Mouse (Mus musculus) myocyte (in vitro differentiated cells): ENCODE measurements around the gene 2310033P09Rik.

Source experiments
- CEBPB ChIP-seq: IDR thresholded peaks from 2 replicates; pipeline ENCODE4 v1.6.1; 2011; ENCODE audit warnings: mild to moderate bottlenecking, moderate library complexity; ENCODE audit not compliant: poor library complexity, insufficient read depth, severe bottlenecking
- MAX ChIP-seq: IDR thresholded peaks from one replicate; pipeline ENCODE4 v1.6.1; 2011; ENCODE audit warnings: low read depth, mild to moderate bottlenecking, control low read depth
- MYOG ChIP-seq, 3 experiments: IDR thresholded peaks; one replicate each; pipeline ENCODE4 v1.6.1; 2011; ENCODE audit warnings: control low read depth in 2 of 3, low read depth in 2 of 3, mild to moderate bottlenecking in 2 of 3; ENCODE audit not compliant: insufficient read length in 2 of 3, control insufficient read depth in 1 of 3, insufficient read depth in 1 of 3
- POLR2A ChIP-seq: IDR thresholded peaks from one replicate; pipeline ENCODE4 v1.6.1; 2011; ENCODE audit warnings: low read depth, mild to moderate bottlenecking, control low read depth, moderate library complexity; ENCODE audit not compliant: insufficient read length
- POLR2AphosphoS2 ChIP-seq: IDR thresholded peaks from one replicate; pipeline ENCODE4 v1.6.1; 2011; ENCODE audit warnings: low read depth, control low read depth; ENCODE audit not compliant: insufficient read length
- REST ChIP-seq: IDR thresholded peaks from one replicate; pipeline ENCODE4 v1.6.1; 2011; ENCODE audit warnings: mild to moderate bottlenecking, control low read depth, moderate library complexity; ENCODE audit not compliant: insufficient read depth, insufficient read length
- TCF12 ChIP-seq: IDR thresholded peaks from one replicate; pipeline ENCODE4 v1.6.1; 2011; ENCODE audit warnings: mild to moderate bottlenecking, control low read depth; ENCODE audit not compliant: poor library complexity, insufficient read depth, severe bottlenecking
- USF1 ChIP-seq: IDR thresholded peaks from one replicate; pipeline ENCODE4 v1.6.1; 2011; ENCODE audit warnings: low read depth, mild to moderate bottlenecking, control low read depth, moderate library complexity

DNA sequence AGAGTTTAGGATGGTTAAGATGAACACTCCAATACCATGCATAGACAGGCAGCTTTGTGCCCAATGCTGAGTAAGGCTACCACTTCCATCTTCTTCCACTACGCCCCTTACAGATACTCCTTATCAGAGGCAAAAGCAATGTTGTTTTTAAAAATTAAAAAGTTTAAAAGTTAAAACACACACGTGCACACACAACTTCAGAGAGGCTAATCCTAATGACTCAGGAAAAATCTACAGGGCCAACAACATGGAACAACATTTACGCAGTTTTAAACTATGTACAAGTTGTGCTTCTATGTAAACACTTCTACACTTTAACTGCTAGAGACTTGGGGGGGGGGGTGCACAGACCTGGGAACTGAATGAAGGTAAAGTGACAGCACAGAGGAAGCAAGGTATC, 15.9 kb downstream of the 2310033P09Rik start:
- TF ChIP-seq POLR2A (no peak), POLR2AphosphoS2 (no peak), REST (no peak), TCF12 (no peak), MAX (no peak), MYOG (IDR thresholded peaks at IDR 0.05; ENCODE audit: control insufficient read depth in 1 of 3, insufficient read depth in 1 of 3, insufficient read length in 2 of 3, low read depth in 2 of 3) (no peak), USF1 (no peak), CEBPB (no peak)
